Comparison of ENCODE assay signal across 31 mouse cellular contexts in the genomic region with DNA sequence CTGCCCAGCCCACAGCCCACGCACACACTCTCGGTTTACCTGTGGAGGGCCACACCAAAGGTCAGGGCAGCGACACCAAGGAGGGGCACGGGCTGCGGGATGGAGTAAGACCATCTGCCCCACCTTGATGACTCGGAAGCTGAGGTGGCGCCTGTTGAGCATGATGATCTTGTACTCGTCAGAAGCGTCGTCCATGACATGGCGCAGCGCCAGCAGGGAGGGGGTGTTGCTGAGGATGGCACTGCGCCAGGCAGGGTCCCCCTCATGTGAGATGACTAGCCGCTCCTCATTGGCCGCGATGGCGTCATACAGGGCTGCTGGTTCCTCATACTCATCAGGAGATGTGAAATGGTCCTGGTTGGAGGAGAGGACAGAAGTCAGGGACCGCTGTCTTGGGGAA. TPM values are rescaled to one million over a fixed set of nuclear protein-coding genes. Genes with fewer than 3 reads are reported as not detected.
DNase-seq lines count a peak whose midpoint lies in the region; ATAC-seq and TF ChIP-seq lines count a peak whose summit lies in the region.
"Had no signal": no experiment of that assay in that cellular context is flagged by ENCODE, and none has a peak within 500 bp of the region (broad histone marks: within the 10 kb centered on the region; RNA-seq: fewer than 3 reads in every experiment).

No protein-coding gene starts in this region.

- H3K4me1 ChIP-seq in forebrain, postnatal 0 days (ENCODE audit: insufficient read depth), result peaks cover 5% of the 10 kb centered on the region; the same call in 1 of the 2 replicates
- H3K4me1 ChIP-seq in forebrain, embryonic 16.5 days (replicated peaks; ENCODE audit: control insufficient read depth, insufficient read depth, low read length), result peaks cover 9% of the 10 kb centered on the region
- peaks cover 28% of the 10 kb centered on the region for H3K4me1 ChIP-seq in midbrain, embryonic 10.5 days
- H3K4me1 ChIP-seq in midbrain, embryonic 13.5 days (replicated peaks), result peaks cover 15% of the 10 kb centered on the region
- H3K4me1 ChIP-seq in embryonic facial prominence, embryonic 10.5 days, result peaks cover 35% of the 10 kb centered on the region
- peaks cover 67% of the 10 kb centered on the region for H3K4me1 ChIP-seq in liver, embryonic 15.5 days (replicated peaks)
- H3K4me1 ChIP-seq in lung, adult 2 months (ENCODE audit: control insufficient read depth, insufficient read depth, low read length), result peaks cover 7% of the 10 kb centered on the region

- H3K9me3 ChIP-seq in forebrain, postnatal 0 days (ENCODE audit: low read length), result no peaks in the 10 kb centered on the region
- no peaks in the 10 kb centered on the region for H3K9me3 ChIP-seq in forebrain, embryonic 16.5 days (ENCODE audit: control insufficient read depth, low read length)
- no peaks in the 10 kb centered on the region for H3K9me3 ChIP-seq in midbrain, embryonic 10.5 days (replicated peaks)
- no peaks in the 10 kb centered on the region for H3K9me3 ChIP-seq in midbrain, embryonic 13.5 days
- no peaks in the 10 kb centered on the region for H3K9me3 ChIP-seq in embryonic facial prominence, embryonic 10.5 days
- no peaks in the 10 kb centered on the region for H3K9me3 ChIP-seq in liver, embryonic 15.5 days (replicated peaks)
- H3K9me3 ChIP-seq: forebrain, embryonic 10.5 days; forebrain, embryonic 15.5 days; heart, embryonic 10.5 days; hindbrain, embryonic 13.5 days had no signal

- peaks cover 57% of the 10 kb centered on the region for H3K36me3 ChIP-seq in forebrain, postnatal 0 days (ENCODE audit: insufficient read depth)
- peaks cover 18% of the 10 kb centered on the region for H3K36me3 ChIP-seq in forebrain, embryonic 16.5 days (ENCODE audit: control insufficient read depth, insufficient read depth)
- peaks cover 71% of the 10 kb centered on the region for H3K36me3 ChIP-seq in midbrain, embryonic 10.5 days
- peaks cover 68% of the 10 kb centered on the region for H3K36me3 ChIP-seq in midbrain, embryonic 13.5 days
- H3K36me3 ChIP-seq in embryonic facial prominence, embryonic 10.5 days (replicated peaks), result peaks cover 75% of the 10 kb centered on the region
- H3K36me3 ChIP-seq in liver, embryonic 15.5 days (replicated peaks), result peaks cover 51% of the 10 kb centered on the region

- no peak for TF ChIP-seq CTCF in forebrain, postnatal 0 days (IDR thresholded peaks at IDR 0.05; ENCODE audit: low read depth)
- no peak for TF ChIP-seq CTCF in lung, adult 2 months (IDR thresholded peaks at IDR 0.05; ENCODE audit: insufficient read depth, low read length)

- no peak overlapping the region for H3K4me2 ChIP-seq in forebrain, postnatal 0 days (ENCODE audit: low read depth)
- H3K4me2 ChIP-seq in forebrain, embryonic 16.5 days (ENCODE audit: low read length), result no peak overlapping the region
- no peak overlapping the region for H3K4me2 ChIP-seq in midbrain, embryonic 13.5 days (replicated peaks)
- H3K4me2 ChIP-seq in liver, embryonic 15.5 days, result peak overlapping the region; percentile 89
- H3K4me2 ChIP-seq: forebrain, embryonic 15.5 days; hindbrain, embryonic 13.5 days had no signal

- no peak for ATAC-seq in forebrain, postnatal 0 days
- no peak for ATAC-seq in forebrain, embryonic 16.5 days
- ATAC-seq in midbrain, embryonic 13.5 days, result no peak
- no peak for ATAC-seq in liver, embryonic 15.5 days (ENCODE audit: insufficient read depth)
- ATAC-seq: forebrain, embryonic 15.5 days; intestine, embryonic 16.5 days; lung, postnatal 0 days; midbrain, embryonic 16.5 days had no signal

- no peak overlapping the region for H3K27ac ChIP-seq in forebrain, postnatal 0 days (ENCODE audit: low read depth, low read length)
- no peak overlapping the region for H3K27ac ChIP-seq in forebrain, embryonic 16.5 days (ENCODE audit: low read length)
- no peak overlapping the region for H3K27ac ChIP-seq in midbrain, embryonic 10.5 days (replicated peaks)
- no peak overlapping the region for H3K27ac ChIP-seq in midbrain, embryonic 13.5 days
- H3K27ac ChIP-seq in embryonic facial prominence, embryonic 10.5 days (replicated peaks), result no peak overlapping the region
- H3K27ac ChIP-seq in liver, embryonic 15.5 days (replicated peaks), result peak overlapping the region; percentile 98
- H3K27ac ChIP-seq: forebrain, embryonic 15.5 days; hindbrain, embryonic 13.5 days had no signal

- H3K4me3 ChIP-seq in forebrain, postnatal 0 days (ENCODE audit: low read depth, low read length), result no peak overlapping the region
- H3K4me3 ChIP-seq in forebrain, embryonic 16.5 days (replicated peaks; ENCODE audit: low read length), result no peak overlapping the region
- peak overlapping the region; percentile 14; the same call in 1 of the 2 replicates for H3K4me3 ChIP-seq in midbrain, embryonic 10.5 days
- H3K4me3 ChIP-seq in midbrain, embryonic 13.5 days (replicated peaks), result no peak overlapping the region
- peak overlapping the region; percentile 8; the same call in 1 of the 2 replicates for H3K4me3 ChIP-seq in embryonic facial prominence, embryonic 10.5 days
- peak overlapping the region; percentile 78 for H3K4me3 ChIP-seq in liver, embryonic 15.5 days (replicated peaks)
- no peak overlapping the region for H3K4me3 ChIP-seq in lung, adult 2 months (replicated peaks; ENCODE audit: extremely low read depth, low read depth, low read length)
- H3K4me3 ChIP-seq: forebrain, embryonic 10.5 days; forebrain, embryonic 15.5 days; hindbrain, embryonic 13.5 days had no signal

- H3K9ac ChIP-seq in forebrain, postnatal 0 days, result no peak overlapping the region
- no peak overlapping the region for H3K9ac ChIP-seq in forebrain, embryonic 16.5 days (replicated peaks; ENCODE audit: low read depth, low read length)
- H3K9ac ChIP-seq in midbrain, embryonic 13.5 days (replicated peaks), result no peak overlapping the region
- peak overlapping the region; percentile 87; the same call in 1 of the 2 replicates for H3K9ac ChIP-seq in liver, embryonic 15.5 days
- H3K9ac ChIP-seq: forebrain, embryonic 15.5 days; hindbrain, embryonic 13.5 days had no signal

- peak; percentile 5 for DNase-seq in forebrain, postnatal 0 days
- no peak for DNase-seq in midbrain, embryonic 10.5 days (ENCODE audit: low spot score)
- DNase-seq in embryonic facial prominence, embryonic 10.5 days (ENCODE audit: low spot score), result no peak
- DNase-seq in layer of hippocampus, postnatal 14 days (ENCODE audit: low spot score in 2 of 2), result no peak
- DNase-seq in lung, adult 2 months, result no peak
- DNase-seq: adrenal gland, adult 2 months; cerebellum, adult 8-10 months; gastrocnemius, postnatal 10 days; heart, postnatal 4 days; kidney, adult 8-10 months; kidney, postnatal 10 days; lung, postnatal 4 days; right cerebral cortex, adult 18-20 months; thymus, postnatal 25 days had no signal

- no peak for TF ChIP-seq POLR2A in lung, adult 2 months (IDR thresholded peaks at IDR 0.05; ENCODE audit: borderline replicate concordance, extremely low read depth, low read depth, low read length)

- WGBS in forebrain, postnatal 0 days, result 88% methylated on average over 18 of the region's 18 CpGs
- WGBS in forebrain, embryonic 16.5 days, result 85% methylated on average over 18 of the region's 18 CpGs
- 97% methylated on average over 18 of the region's 18 CpGs for WGBS in midbrain, embryonic 10.5 days
- 95% methylated on average over 18 of the region's 18 CpGs for WGBS in midbrain, embryonic 13.5 days
- 95% methylated on average over 18 of the region's 18 CpGs for WGBS in embryonic facial prominence, embryonic 10.5 days
- 89% methylated on average over 18 of the region's 18 CpGs for WGBS in liver, embryonic 15.5 days (ENCODE audit: insufficient replicate concordance)
- 92% methylated on average over 18 of the region's 18 CpGs for WGBS in lung, adult 2 months

- no peaks in the 10 kb centered on the region for H3K27me3 ChIP-seq in forebrain, postnatal 0 days (ENCODE audit: insufficient read depth, low read length)
- H3K27me3 ChIP-seq in forebrain, embryonic 16.5 days (replicated peaks; ENCODE audit: control insufficient read depth, insufficient read depth, low read length), result no peaks in the 10 kb centered on the region
- H3K27me3 ChIP-seq in midbrain, embryonic 10.5 days (ENCODE audit: low read depth, poor library complexity, severe bottlenecking), result no peaks in the 10 kb centered on the region
- H3K27me3 ChIP-seq in midbrain, embryonic 13.5 days, result no peaks in the 10 kb centered on the region
- H3K27me3 ChIP-seq in embryonic facial prominence, embryonic 10.5 days (replicated peaks; ENCODE audit: low read depth, poor library complexity, severe bottlenecking), result no peaks in the 10 kb centered on the region
- no peaks in the 10 kb centered on the region for H3K27me3 ChIP-seq in liver, embryonic 15.5 days
- H3K27me3 ChIP-seq: forebrain, embryonic 15.5 days; hindbrain, embryonic 13.5 days had no signal

RNA-seq across cellular contexts. Expression of gene Sipa1, which starts 2.9 kb away (rescaled TPM):
- 16.6 and 18.3 TPM in 2 replicates for total RNA-seq in forebrain, postnatal 0 days (2014; rRNA removed)
- 14.6 and 19.6 TPM in 2 replicates for polyA plus RNA-seq in forebrain, postnatal 0 days (2015; fragmentation: Nextera tagmentation; extraction: Ambion mirVana)
- polyA plus RNA-seq in forebrain, embryonic 16.5 days (2015; fragmentation: Nextera tagmentation; extraction: Ambion mirVana), result 14.3 and 15.1 TPM in 2 replicates
- 22.3 and 22.9 TPM in 2 replicates for polyA plus RNA-seq in midbrain, embryonic 10.5 days (2016; fragmentation: Nextera tagmentation; extraction: Ambion mirVana)
- 10.8 and 14.1 TPM in 2 replicates for polyA plus RNA-seq in midbrain, embryonic 13.5 days (2015; fragmentation: Nextera tagmentation; extraction: Ambion mirVana)
- 28.7 and 31.2 TPM in 2 replicates for polyA plus RNA-seq in embryonic facial prominence, embryonic 10.5 days (2016; fragmentation: Nextera tagmentation; extraction: Ambion mirVana)
- polyA plus RNA-seq in liver, embryonic 15.5 days (2015; fragmentation: Nextera tagmentation; extraction: Ambion mirVana), result 28.2 and 32.5 TPM in 2 replicates
- 10 to 100 TPM; 22.8 to 26.1 TPM for total RNA-seq in layer of hippocampus, postnatal 14 days (2021)
- polyA plus RNA-seq in lung, adult 2 months (2012; rRNA removed), result 163 and 214 TPM in 2 replicates

RNA-seq across cellular contexts. Expression of gene Map3k11, which starts 22.2 kb away (rescaled TPM):
- total RNA-seq in forebrain, postnatal 0 days (2014; rRNA removed), result 14.4 and 19.7 TPM in 2 replicates
- 8.7 and 9.0 TPM in 2 replicates for polyA plus RNA-seq in forebrain, postnatal 0 days (2015; fragmentation: Nextera tagmentation; extraction: Ambion mirVana)
- 10.0 and 10.7 TPM in 2 replicates for polyA plus RNA-seq in forebrain, embryonic 16.5 days (2015; fragmentation: Nextera tagmentation; extraction: Ambion mirVana)
- polyA plus RNA-seq in midbrain, embryonic 10.5 days (2016; fragmentation: Nextera tagmentation; extraction: Ambion mirVana), result 28.7 and 29.9 TPM in 2 replicates
- 11.4 and 15.1 TPM in 2 replicates for polyA plus RNA-seq in midbrain, embryonic 13.5 days (2015; fragmentation: Nextera tagmentation; extraction: Ambion mirVana)
- 32.1 and 34.0 TPM in 2 replicates for polyA plus RNA-seq in embryonic facial prominence, embryonic 10.5 days (2016; fragmentation: Nextera tagmentation; extraction: Ambion mirVana)
- 16.8 and 18.4 TPM in 2 replicates for polyA plus RNA-seq in liver, embryonic 15.5 days (2015; fragmentation: Nextera tagmentation; extraction: Ambion mirVana)
- total RNA-seq in layer of hippocampus, postnatal 14 days (2021), result 10 to 100 TPM; 16.1 to 17.0 TPM
- 141 and 162 TPM in 2 replicates for polyA plus RNA-seq in lung, adult 2 months (2012; rRNA removed)

RNA-seq across cellular contexts. Expression of gene Pcnx3, which starts 22.3 kb away (rescaled TPM):
- 57.4 and 67.1 TPM in 2 replicates for total RNA-seq in forebrain, postnatal 0 days (2014; rRNA removed)
- 10.2 and 17.2 TPM in 2 replicates for polyA plus RNA-seq in forebrain, postnatal 0 days (2015; fragmentation: Nextera tagmentation; extraction: Ambion mirVana)
- polyA plus RNA-seq in forebrain, embryonic 16.5 days (2015; fragmentation: Nextera tagmentation; extraction: Ambion mirVana), result 24.1 and 28.7 TPM in 2 replicates
- 22.8 and 25.6 TPM in 2 replicates for polyA plus RNA-seq in midbrain, embryonic 10.5 days (2016; fragmentation: Nextera tagmentation; extraction: Ambion mirVana)
- polyA plus RNA-seq in midbrain, embryonic 13.5 days (2015; fragmentation: Nextera tagmentation; extraction: Ambion mirVana), result 25.6 and 29.1 TPM in 2 replicates
- 30.3 and 30.6 TPM in 2 replicates for polyA plus RNA-seq in embryonic facial prominence, embryonic 10.5 days (2016; fragmentation: Nextera tagmentation; extraction: Ambion mirVana)
- polyA plus RNA-seq in liver, embryonic 15.5 days (2015; fragmentation: Nextera tagmentation; extraction: Ambion mirVana), result 9.2 and 12.1 TPM in 2 replicates
- total RNA-seq in layer of hippocampus, postnatal 14 days (2021), result 10 to 100 TPM; 66.3 to 72.2 TPM
- polyA plus RNA-seq in lung, adult 2 months (2012; rRNA removed), result 156 and 166 TPM in 2 replicates

RNA-seq across cellular contexts. Expression of gene Rela, which starts 29.1 kb away (rescaled TPM):
- total RNA-seq in forebrain, postnatal 0 days (2014; rRNA removed), result 23.2 and 34.8 TPM in 2 replicates
- 26.8 and 32.3 TPM in 2 replicates for polyA plus RNA-seq in forebrain, postnatal 0 days (2015; fragmentation: Nextera tagmentation; extraction: Ambion mirVana)
- 37.0 and 41.6 TPM in 2 replicates for polyA plus RNA-seq in forebrain, embryonic 16.5 days (2015; fragmentation: Nextera tagmentation; extraction: Ambion mirVana)
- polyA plus RNA-seq in midbrain, embryonic 10.5 days (2016; fragmentation: Nextera tagmentation; extraction: Ambion mirVana), result 28.7 and 31.2 TPM in 2 replicates
- polyA plus RNA-seq in midbrain, embryonic 13.5 days (2015; fragmentation: Nextera tagmentation; extraction: Ambion mirVana), result 30.9 and 35.4 TPM in 2 replicates
- polyA plus RNA-seq in embryonic facial prominence, embryonic 10.5 days (2016; fragmentation: Nextera tagmentation; extraction: Ambion mirVana), result 34.3 and 36.8 TPM in 2 replicates
- polyA plus RNA-seq in liver, embryonic 15.5 days (2015; fragmentation: Nextera tagmentation; extraction: Ambion mirVana), result 23.3 and 24.2 TPM in 2 replicates
- total RNA-seq in layer of hippocampus, postnatal 14 days (2021), result 10 to 100 TPM; 21.0 to 26.7 TPM
- polyA plus RNA-seq in lung, adult 2 months (2012; rRNA removed), result 118 and 120 TPM in 2 replicates

RNA-seq across cellular contexts. Expression of gene Kcnk7, which starts 37.8 kb away (rescaled TPM):
- not detected in 2 replicates for total RNA-seq in forebrain, postnatal 0 days (2014; rRNA removed)
- polyA plus RNA-seq in forebrain, postnatal 0 days (2015; fragmentation: Nextera tagmentation; extraction: Ambion mirVana), result 0.17 TPM in 1 of 2 replicates, not detected in the other
- 0.24 and 0.48 TPM in 2 replicates for polyA plus RNA-seq in forebrain, embryonic 16.5 days (2015; fragmentation: Nextera tagmentation; extraction: Ambion mirVana)
- polyA plus RNA-seq in midbrain, embryonic 10.5 days (2016; fragmentation: Nextera tagmentation; extraction: Ambion mirVana), result 0.20 TPM in 1 of 2 replicates, not detected in the other
- polyA plus RNA-seq in midbrain, embryonic 13.5 days (2015; fragmentation: Nextera tagmentation; extraction: Ambion mirVana), result 0.15 TPM in 1 of 2 replicates, not detected in the other
- 0.19 and 0.23 TPM in 2 replicates for polyA plus RNA-seq in embryonic facial prominence, embryonic 10.5 days (2016; fragmentation: Nextera tagmentation; extraction: Ambion mirVana)
- 0.15 and 0.28 TPM in 2 replicates for polyA plus RNA-seq in liver, embryonic 15.5 days (2015; fragmentation: Nextera tagmentation; extraction: Ambion mirVana)
- not detected for total RNA-seq in layer of hippocampus, postnatal 14 days (2021)
- polyA plus RNA-seq in lung, adult 2 months (2012; rRNA removed), result 2.0 and 4.6 TPM in 2 replicates
- total RNA-seq: adrenal gland, adult 2 months; adrenal gland, postnatal 4 days; gastrocnemius, postnatal 10 days; heart, postnatal 4 days; left cerebral cortex, postnatal 10 days; liver, adult 2 months had no signal
- polyA plus RNA-seq: adrenal gland, adult 2 months; embryonic facial prominence, embryonic 11.5 days; heart, embryonic 10.5 days; large intestine, adult 2 months; limb, embryonic 11.5 days; liver, adult 2 months; neural tube, embryonic 11.5 days had no signal

Comparison
In these comparisons a context has a peak if more than half of its experiments do, and no peak if none do; other contexts are left out.
1. H3K4me3 ChIP-seq: peak in midbrain, embryonic 10.5 days (single experiment), embryonic facial prominence, embryonic 10.5 days (single experiment) and liver, embryonic 15.5 days (single experiment); none in forebrain, postnatal 0 days (single experiment), forebrain, embryonic 16.5 days (single experiment), midbrain, embryonic 13.5 days (single experiment) and lung, adult 2 months (single experiment).